Mouse (Mus musculus): ENCODE measurements around the gene Rab26.

DNA sequence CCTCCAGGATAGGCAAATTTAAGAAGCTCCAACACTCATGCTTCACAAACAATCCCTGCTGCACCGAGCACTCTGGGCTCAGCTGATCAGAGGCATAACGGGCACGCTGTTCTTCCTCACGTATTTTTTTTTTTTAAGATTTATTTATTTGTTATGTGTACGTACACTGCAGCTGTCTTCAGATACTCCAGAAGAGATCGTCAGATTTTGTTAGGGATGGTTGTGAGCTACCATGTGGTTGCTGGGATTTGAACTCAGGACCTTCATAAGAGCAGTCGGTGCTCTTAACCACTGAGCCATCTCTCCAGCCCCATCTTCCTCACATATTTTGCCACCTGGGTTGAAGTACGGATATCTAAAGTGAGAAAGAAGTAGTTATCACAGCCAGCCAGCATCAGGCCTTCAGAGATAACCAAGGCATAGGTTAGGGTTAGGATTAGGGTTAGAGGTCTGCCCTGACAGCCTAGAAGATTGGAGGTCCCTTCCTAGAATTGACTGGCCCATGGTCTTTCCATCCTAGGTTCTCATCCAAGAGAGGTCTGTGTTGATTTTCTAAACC is at the start of gene Rab26:
- TF ChIP-seq EP300 (IDR thresholded peaks at IDR 0.05), result no peak
- TF ChIP-seq CTCF (IDR thresholded peaks at IDR 0.05), result no peak
